Mouse (Mus musculus): ENCODE data around the gene Hck.

- TF ChIP-seq POLR2A (IDR thresholded peaks at IDR 0.05; ENCODE audit: insufficient read depth, low read length): no peak
- no peak for TF ChIP-seq CTCF (IDR thresholded peaks at IDR 0.05; ENCODE audit: low read depth, low read length)
- TF ChIP-seq EP300 (IDR thresholded peaks at IDR 0.05; ENCODE audit: insufficient read depth, low read depth, low read length): no peak
Observed at GRCm38 (mm10) chr2:153111298-153111697, 3.0 kb downstream of the Hck start.
